Mouse (Mus musculus): ENCODE data around the gene Crtam. TPM values are rescaled to one million over a fixed set of nuclear protein-coding genes. Genes with fewer than 3 reads are reported as not detected.

Crtam gene
- total and polyA plus RNA-seq, 3 experiments, result 0.04 TPM; not detected in 2

DNA sequence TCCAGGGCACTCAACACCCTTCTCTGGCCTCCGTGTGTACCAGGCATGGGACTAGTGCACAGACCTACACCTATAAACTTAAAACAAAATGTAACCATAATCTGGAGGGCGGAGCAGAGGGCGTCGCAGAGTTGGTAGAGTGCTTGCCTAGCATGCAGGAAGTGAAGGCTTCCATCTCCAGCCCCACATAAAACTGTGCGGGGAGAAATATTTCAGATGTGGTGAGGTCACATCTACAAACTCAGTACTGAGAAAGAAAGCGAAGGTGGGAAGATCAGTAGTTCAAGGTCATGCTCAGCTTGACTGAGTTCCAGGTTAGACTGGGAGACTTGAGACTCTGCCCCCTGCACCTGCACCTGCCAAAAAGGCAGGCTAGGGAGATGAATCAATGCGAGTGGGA is 43.8 kb upstream of the Crtam start:
- Histone ChIP-seq H3K27me3 (ENCODE audit: control insufficient read depth in 1 of 2, insufficient read depth in 2 of 2, low read length in 2 of 2) (no peaks in the 10 kb centered on the region), H3K4me1 (ENCODE audit: control insufficient read depth in 1 of 2, insufficient read depth in 2 of 2, low read length in 2 of 2) (peaks cover 14 to 45% of the 10 kb centered on the region in 2 experiments), H3K36me3 (ENCODE audit: control insufficient read depth in 1 of 2, insufficient read depth in 2 of 2, low read length in 2 of 2) (peaks cover 0 to 34% of the 10 kb centered on the region in 2 experiments; a peak in 2 of 4 replicates), H3K27ac (ENCODE audit: control insufficient read depth, low read depth, low read length) (no peak overlapping the region), H3K4me3 (ENCODE audit: control insufficient read depth in 1 of 2, insufficient read depth in 1 of 2, low read depth in 2 of 2, low read length in 2 of 2) (no peak overlapping the region), H3K79me2 (ENCODE audit: control insufficient read depth, insufficient read depth, low read length, poor library complexity) (no peaks in the 10 kb centered on the region), H3K9me3 (replicated peaks; ENCODE audit: insufficient read depth, low read length) (no peaks in the 10 kb centered on the region), H3K9ac (ENCODE audit: control insufficient read depth, low read depth, low read length, poor library complexity, severe bottlenecking) (no peak overlapping the region)
- no peak for DNase-seq (ENCODE audit: low read depth, low spot score)
- TF ChIP-seq NRF1 (IDR thresholded peaks at IDR 0.05; ENCODE audit: insufficient read depth, low read depth, low read length, poor library complexity, severe bottlenecking) (no peak), USF1 (IDR thresholded peaks at IDR 0.05; ENCODE audit: low read depth, low read length) (no peak), SMC3 (IDR thresholded peaks at IDR 0.05; ENCODE audit: low read depth, low read length) (no peak), MAX (IDR thresholded peaks at IDR 0.05; ENCODE audit: low read length) (no peak), TAL1 (IDR thresholded peaks at IDR 0.05; ENCODE audit: low read length) (no peak), GABPA (IDR thresholded peaks at IDR 0.05; ENCODE audit: low read depth, low read length) (no peak), MAZ (IDR thresholded peaks at IDR 0.05; ENCODE audit: low read depth, low read length) (no peak), CTCF (IDR thresholded peaks at IDR 0.05 in 2 of 3, conservative IDR thresholded peaks at IDR 0.05 in 1 of 3; ENCODE audit: control insufficient read depth in 1 of 3, insufficient read depth in 1 of 3, low read depth in 2 of 3, low read length in 3 of 3, poor library complexity in 1 of 3, severe bottlenecking in 1 of 3) (no peak), RAD21 (IDR thresholded peaks at IDR 0.05; ENCODE audit: low read depth, low read length) (no peak), ZC3H11A (IDR thresholded peaks at IDR 0.05; ENCODE audit: low read depth, low read length) (no peak), CHD2 (IDR thresholded peaks at IDR 0.05; ENCODE audit: low read length) (no peak), POLR2A (IDR thresholded peaks at IDR 0.05; ENCODE audit: control insufficient read depth in 1 of 2, insufficient read depth in 1 of 2, low read depth in 1 of 2, low read length in 2 of 2, poor library complexity in 1 of 2) (no peak), HCFC1 (IDR thresholded peaks at IDR 0.05; ENCODE audit: low read depth, low read length) (no peak), UBTF (IDR thresholded peaks at IDR 0.05; ENCODE audit: borderline replicate concordance, insufficient read depth, low read depth, low read length) (no peak), ETS1 (IDR thresholded peaks at IDR 0.05; ENCODE audit: low read depth, low read length) (no peak), CHD1 (IDR thresholded peaks at IDR 0.05; ENCODE audit: low read depth, low read length) (no peak), ZNF384 (IDR thresholded peaks at IDR 0.05; ENCODE audit: low read depth, low read length) (no peak), GATA1 (IDR thresholded peaks at IDR 0.05; ENCODE audit: low read depth, low read length) (no peak), ELF1 (IDR thresholded peaks at IDR 0.05; ENCODE audit: low read depth, low read length) (no peak)

GRCm38 (mm10) chr9:41047654-41048053 is 43.2 kb upstream of the Crtam start:
- no peak overlapping the region for H3K9ac ChIP-seq (ENCODE audit: control insufficient read depth, low read depth, low read length, poor library complexity, severe bottlenecking)
- H3K27ac ChIP-seq (ENCODE audit: control insufficient read depth, low read depth, low read length), result no peak overlapping the region
- H3K36me3 ChIP-seq (ENCODE audit: control insufficient read depth in 1 of 2, insufficient read depth in 2 of 2, low read length in 2 of 2), result peaks cover 0 to 29% of the 10 kb centered on the region in 2 experiments; a peak in 2 of 4 replicates
- no peaks in the 10 kb centered on the region for H3K79me2 ChIP-seq (ENCODE audit: control insufficient read depth, insufficient read depth, low read length, poor library complexity)
- H3K9me3 ChIP-seq (replicated peaks; ENCODE audit: insufficient read depth, low read length), result no peaks in the 10 kb centered on the region
- TF ChIP-seq HCFC1 (IDR thresholded peaks at IDR 0.05; ENCODE audit: low read depth, low read length), result no peak
- no peak for TF ChIP-seq NRF1 (IDR thresholded peaks at IDR 0.05; ENCODE audit: insufficient read depth, low read depth, low read length, poor library complexity, severe bottlenecking)
- no peaks in the 10 kb centered on the region for H3K27me3 ChIP-seq (ENCODE audit: control insufficient read depth in 1 of 2, insufficient read depth in 2 of 2, low read length in 2 of 2)
- DNase-seq (ENCODE audit: low read depth, low spot score), result no peak
- H3K4me3 ChIP-seq (ENCODE audit: control insufficient read depth in 1 of 2, insufficient read depth in 1 of 2, low read depth in 2 of 2, low read length in 2 of 2), result no peak overlapping the region
- peaks cover 13 to 39% of the 10 kb centered on the region in 2 experiments for H3K4me1 ChIP-seq (ENCODE audit: control insufficient read depth in 1 of 2, insufficient read depth in 2 of 2, low read length in 2 of 2)
